Mouse (Mus musculus) midbrain, embryonic 10.5 days (tissue): ENCODE results near the gene Klk1b26. TPM values are rescaled to one million over a fixed set of nuclear protein-coding genes. Genes with fewer than 3 reads are reported as not detected.

ENCODE experiments used
- polyA plus RNA-seq: library from polyadenylated mRNA; unstranded; fragments of >200 nt; fragmentation: Nextera tagmentation; extraction: Ambion mirVana; gene quantifications from 2 replicates; pipeline ENCODE4 v1.2.1, GENCODE M21; 2016

Klk1b26 gene
- polyA plus RNA-seq, 1 experiment from 2014 or later = not detected

Other genes with a start within 250 kb of the Klk1b26 start
- gene Klk12, start 243.3 kb upstream of the Klk1b26 start, polyA plus RNA-seq = not detected in 2 replicates
- gene Klk11, start 237.6 kb upstream of the Klk1b26 start, polyA plus RNA-seq = not detected in 2 replicates
- gene Klk10, start 231.1 kb upstream of the Klk1b26 start, polyA plus RNA-seq = 0.19 and 0.36 TPM in 2 replicates
- not detected in 2 replicates for gene Klk9, start 220.3 kb upstream of the Klk1b26 start, polyA plus RNA-seq
- gene Klk8, start 214.6 kb upstream of the Klk1b26 start, polyA plus RNA-seq = 9.5 and 10.0 TPM in 2 replicates
- not detected in 2 replicates for gene Klk7, start 200.9 kb upstream of the Klk1b26 start, polyA plus RNA-seq
- not detected in 2 replicates for gene Klk6, start 187.7 kb upstream of the Klk1b26 start, polyA plus RNA-seq
- 0.17 TPM in 1 of 2 replicates, not detected in the other for gene Klk5, start 170.2 kb upstream of the Klk1b26 start, polyA plus RNA-seq
- not detected in 2 replicates for gene Klk4, start 131.0 kb upstream of the Klk1b26 start, polyA plus RNA-seq
- gene Klk15, start 78.4 kb upstream of the Klk1b26 start, polyA plus RNA-seq = not detected in 2 replicates
- not detected in 2 replicates for gene Klk1b8, start 61.5 kb upstream of the Klk1b26 start, polyA plus RNA-seq
- gene Klk1b1, start 45.4 kb upstream of the Klk1b26 start, polyA plus RNA-seq = not detected in 2 replicates
- gene Klk1b9, start 36.1 kb upstream of the Klk1b26 start, polyA plus RNA-seq = not detected in 2 replicates
- not detected in 2 replicates for gene Klk1b11, start 16.3 kb upstream of the Klk1b26 start, polyA plus RNA-seq
- gene Klk1b27, start 40.1 kb downstream of the Klk1b26 start, polyA plus RNA-seq = not detected in 2 replicates
- gene Klk1b21, start 90.2 kb downstream of the Klk1b26 start, polyA plus RNA-seq = not detected in 2 replicates
- not detected in 2 replicates for gene Klk1b22, start 100.5 kb downstream of the Klk1b26 start, polyA plus RNA-seq
- not detected in 2 replicates for gene Klk1b16, start 124.6 kb downstream of the Klk1b26 start, polyA plus RNA-seq
- gene Klk1b24, start 176.1 kb downstream of the Klk1b26 start, polyA plus RNA-seq = not detected in 2 replicates
- not detected in 2 replicates for gene Klk1b3, start 186.0 kb downstream of the Klk1b26 start, polyA plus RNA-seq
- gene Klk1b4, start 195.3 kb downstream of the Klk1b26 start, polyA plus RNA-seq = not detected in 2 replicates
- not detected in 2 replicates for gene Klk1b5, start 203.8 kb downstream of the Klk1b26 start, polyA plus RNA-seq
- not detected in 2 replicates for gene Klk1, start 213.2 kb downstream of the Klk1b26 start, polyA plus RNA-seq
- 0.17 TPM in 1 of 2 replicates, not detected in the other for gene Gm36864, start 224.0 kb downstream of the Klk1b26 start, polyA plus RNA-seq
- gene 1700028J19Rik, start 234.5 kb downstream of the Klk1b26 start, polyA plus RNA-seq = 1.6 and 1.7 TPM in 2 replicates
- gene 2410002F23Rik, start 234.6 kb downstream of the Klk1b26 start, polyA plus RNA-seq = 172 and 189 TPM in 2 replicates
- gene Acp4, start 245.2 kb downstream of the Klk1b26 start, polyA plus RNA-seq = 0.17 TPM in 1 of 2 replicates, not detected in the other
- gene Gm15517, start 249.3 kb downstream of the Klk1b26 start, polyA plus RNA-seq = not detected in 2 replicates